Mouse (Mus musculus) kidney, postnatal 36 days (tissue): ENCODE data around the gene Gm3696.
"Not testable (repeated sequence)": the region's sequence is repeated elsewhere in the genome, so short reads cannot be mapped to it uniquely, and the experiment has no call there.

Experiments used
- DNase-seq, 2 experiments: peaks; one replicate each; pipeline ENCODE4 v3.0.0; 2021 to 2022; ENCODE audit warnings: mixed read lengths in 2 of 2

Gm3696 gene

GRCm38 (mm10) chr14:7100521-7100920 lies at the start of gene Gm3696:
Gene Gm3696, minus strand, starts transcription at chr14:7100621.
- DNase-seq: not testable (repeated sequence)

- DNase-seq: not testable (repeated sequence)
Measured at GRCm38 (mm10) chr14:7125312-7125711, 24.9 kb upstream of the Gm3696 start, which contains the start of gene Gm6676. Gene Gm6676, minus strand, starts transcription at chr14:7125412.

- DNase-seq: not testable (repeated sequence)
Measured at GRCm38 (mm10) chr14:7105124-7105802, 4.8 kb upstream of the Gm3696 start.

GRCm38 (mm10) chr14:7044870-7045269 lies 55.6 kb downstream of the Gm3696 start, which contains the start of gene Gm3685:
Gene Gm3685, minus strand, starts transcription at chr14:7044970.
- DNase-seq: not testable (repeated sequence)
